Mouse (Mus musculus): ENCODE data around the gene Ptrh2. TPM values are rescaled to one million over a fixed set of nuclear protein-coding genes. Genes with fewer than 3 reads are reported as not detected.

Gene Ptrh2
- total RNA-seq, 2 experiments from 2014 or later = 8.9 to 9.8 TPM

- DNase-seq (ENCODE audit: extremely low spot score in 1 of 2, low spot score in 1 of 2) = no peak
These were observed 16.2 kb upstream of the Ptrh2 start for GRCm38 (mm10) chr11:86667553-86667952.

- no peak for DNase-seq (ENCODE audit: extremely low spot score in 1 of 2, low spot score in 1 of 2)
These were observed 15.6 kb upstream of the Ptrh2 start for GRCm38 (mm10) chr11:86668169-86668568.

- DNase-seq (ENCODE audit: extremely low spot score in 1 of 2, low spot score in 1 of 2) = no peak
These were observed 12.6 kb upstream of the Ptrh2 start for GRCm38 (mm10) chr11:86671041-86671675.

- DNase-seq (ENCODE audit: extremely low spot score in 1 of 2, low spot score in 1 of 2) = no peak
These were observed 11.0 kb upstream of the Ptrh2 start for GRCm38 (mm10) chr11:86672772-86673171.

- no peak for DNase-seq (ENCODE audit: extremely low spot score in 1 of 2, low spot score in 1 of 2)
These were observed 8.3 kb upstream of the Ptrh2 start for GRCm38 (mm10) chr11:86675520-86675919.

- no peak for DNase-seq (ENCODE audit: extremely low spot score in 1 of 2, low spot score in 1 of 2)
These were observed 4.8 kb upstream of the Ptrh2 start for GRCm38 (mm10) chr11:86678957-86679356.

- DNase-seq (ENCODE audit: extremely low spot score in 1 of 2, low spot score in 1 of 2) = no peak
These were observed 3.1 kb upstream of the Ptrh2 start for GRCm38 (mm10) chr11:86680729-86681128.

GRCm38 (mm10) chr11:86681423-86681822, 2.4 kb upstream of the Ptrh2 start:
- DNase-seq (ENCODE audit: extremely low spot score in 1 of 2, low spot score in 1 of 2) = no peak

- no peak for DNase-seq (ENCODE audit: extremely low spot score in 1 of 2, low spot score in 1 of 2)
These were observed 924 bp upstream of the Ptrh2 start for GRCm38 (mm10) chr11:86682861-86683260.

GRCm38 (mm10) chr11:86684126-86685012, 584 bp downstream of the Ptrh2 start:
- DNase-seq (ENCODE audit: extremely low spot score in 1 of 2, low spot score in 1 of 2) = no peak

- DNase-seq (ENCODE audit: extremely low spot score in 1 of 2, low spot score in 1 of 2) = no peak
These were observed 1.6 kb downstream of the Ptrh2 start for GRCm38 (mm10) chr11:86685366-86685765.

- DNase-seq (ENCODE audit: extremely low spot score in 1 of 2, low spot score in 1 of 2) = no peak
These were observed 6.6 kb downstream of the Ptrh2 start for GRCm38 (mm10) chr11:86690383-86690782.

GRCm38 (mm10) chr11:86691482-86691881, 7.7 kb downstream of the Ptrh2 start:
- no peak for DNase-seq (ENCODE audit: extremely low spot score in 1 of 2, low spot score in 1 of 2)

GRCm38 (mm10) chr11:86691956-86692355, 8.2 kb downstream of the Ptrh2 start:
- no peak for DNase-seq (ENCODE audit: extremely low spot score in 1 of 2, low spot score in 1 of 2)

GRCm38 (mm10) chr11:86692546-86692945, 8.8 kb downstream of the Ptrh2 start:
- no peak for DNase-seq (ENCODE audit: extremely low spot score in 1 of 2, low spot score in 1 of 2)

- DNase-seq (ENCODE audit: extremely low spot score in 1 of 2, low spot score in 1 of 2) = no peak
These were observed 11.7 kb downstream of the Ptrh2 start for GRCm38 (mm10) chr11:86695461-86695860.

- no peak for DNase-seq (ENCODE audit: extremely low spot score in 1 of 2, low spot score in 1 of 2)
These were observed 17.4 kb downstream of the Ptrh2 start for GRCm38 (mm10) chr11:86701151-86701550.

GRCm38 (mm10) chr11:86714606-86715005, 30.8 kb downstream of the Ptrh2 start:
- DNase-seq (ENCODE audit: extremely low spot score in 1 of 2, low spot score in 1 of 2) = no peak

GRCm38 (mm10) chr11:86717306-86718065, 33.7 kb downstream of the Ptrh2 start:
- DNase-seq (ENCODE audit: extremely low spot score in 1 of 2, low spot score in 1 of 2) = no peak

- no peak for DNase-seq (ENCODE audit: extremely low spot score in 1 of 2, low spot score in 1 of 2)
These were observed 34.6 kb downstream of the Ptrh2 start for GRCm38 (mm10) chr11:86718369-86718768.

GRCm38 (mm10) chr11:86719390-86719789, 35.6 kb downstream of the Ptrh2 start:
- no peak for DNase-seq (ENCODE audit: extremely low spot score in 1 of 2, low spot score in 1 of 2)
